Mouse (Mus musculus) neural tube, embryonic 14.5 days (tissue): ENCODE measurements around the gene Gnat1. TPM values are rescaled to one million over a fixed set of nuclear protein-coding genes. Genes with fewer than 3 reads are reported as not detected.

Experiments used
- ATAC-seq: fragments of 200-750 bp; cut with Nextera tagmentation; 2 replicates; pipeline ENCODE4 v1.8.0; 2017; ENCODE audit warnings: low read depth, mild to moderate bottlenecking, moderate TSS enrichment, moderate library complexity
- H3K27ac ChIP-seq: fragments of 300-500 bp; sonication (generic); 2 replicates; pipeline ENCODE4 v1.5.1; 2014; ENCODE audit warnings: low read depth, mild to moderate bottlenecking, control low read depth, low read length, moderate library complexity, mixed read lengths
- H3K27me3 ChIP-seq: fragments of 300-500 bp; sonication (generic); 2 replicates; pipeline ENCODE4 v1.6.1; 2014; ENCODE audit warnings: low read length; ENCODE audit not compliant: control insufficient read depth, insufficient read depth
- H3K36me3 ChIP-seq: fragments of 300-500 bp; sonication (generic); 2 replicates; pipeline ENCODE4 v1.6.1; 2014; ENCODE audit warnings: low read length, mixed read lengths; ENCODE audit not compliant: control insufficient read depth, insufficient read depth
- H3K4me1 ChIP-seq: fragments of 300-500 bp; sonication (generic); 2 replicates; pipeline ENCODE4 v1.6.1; 2014; ENCODE audit warnings: low read length; ENCODE audit not compliant: control insufficient read depth, insufficient read depth
- H3K4me2 ChIP-seq: fragments of 300-500 bp; sonication (generic); 2 replicates; pipeline ENCODE4 v1.6.1; 2014; ENCODE audit warnings: mild to moderate bottlenecking, low read depth, low read length, control low read depth
- H3K4me3 ChIP-seq: fragments of 300-500 bp; sonication (generic); 2 replicates; pipeline ENCODE4 v1.5.1; 2014; ENCODE audit warnings: low read depth, low read length, control low read depth, mixed read lengths
- H3K9ac ChIP-seq: fragments of 300-500 bp; sonication (generic); replicated peaks from 2 replicates; pipeline ENCODE4 v1.6.1; 2014; ENCODE audit warnings: low read depth, mild to moderate bottlenecking, control low read depth, low read length, mixed read lengths
- H3K9me3 ChIP-seq: fragments of 300-500 bp; sonication (generic); 2 replicates; pipeline ENCODE4 v1.6.1; 2016; ENCODE audit warnings: low read length; ENCODE audit not compliant: control insufficient read depth
- WGBS: fragments of 180-500 bp; shearing (Covaris S2); extraction: QIAGEN DNeasy Blood & Tissue Kit; methylation state at CpG from one replicate; pipeline ENCODE4 v1.1.7; 2014; 5-methylcytosine and 5-hydroxymethylcytosine counted together
- polyA plus RNA-seq: library from polyadenylated mRNA; unstranded; fragments of >200 nt; fragmentation: Nextera tagmentation; extraction: Ambion mirVana; gene quantifications from 2 replicates; pipeline ENCODE4 v1.2.1, GENCODE M21; 2014

The Gnat1 gene
- 1.4 and 2.7 TPM in 2 replicates for polyA plus RNA-seq

- Histone ChIP-seq H3K4me2 (no peak within 1 kb of the TSS), H3K27me3 (peaks cover 15% of the 10 kb centered on the region; the same call in 1 of the 2 replicates), H3K36me3 (no peaks in the 10 kb centered on the region; the same call in 1 of the 2 replicates), H3K4me1 (peaks cover 8% of the 10 kb centered on the region), H3K4me3 (no peak within 1 kb of the TSS), H3K9ac (no peak within 1 kb of the TSS), H3K9me3 (no peaks in the 10 kb centered on the region), H3K27ac (no peak within 1 kb of the TSS)
- WGBS: 42% methylated on average over 5 of the region's 5 CpGs
- no peak for ATAC-seq
Observed at GRCm38 (mm10) chr9:107679501-107679900, at the start of gene Gnat1. Gnat1 (minus strand) TSS chr9:107679712.

DNA sequence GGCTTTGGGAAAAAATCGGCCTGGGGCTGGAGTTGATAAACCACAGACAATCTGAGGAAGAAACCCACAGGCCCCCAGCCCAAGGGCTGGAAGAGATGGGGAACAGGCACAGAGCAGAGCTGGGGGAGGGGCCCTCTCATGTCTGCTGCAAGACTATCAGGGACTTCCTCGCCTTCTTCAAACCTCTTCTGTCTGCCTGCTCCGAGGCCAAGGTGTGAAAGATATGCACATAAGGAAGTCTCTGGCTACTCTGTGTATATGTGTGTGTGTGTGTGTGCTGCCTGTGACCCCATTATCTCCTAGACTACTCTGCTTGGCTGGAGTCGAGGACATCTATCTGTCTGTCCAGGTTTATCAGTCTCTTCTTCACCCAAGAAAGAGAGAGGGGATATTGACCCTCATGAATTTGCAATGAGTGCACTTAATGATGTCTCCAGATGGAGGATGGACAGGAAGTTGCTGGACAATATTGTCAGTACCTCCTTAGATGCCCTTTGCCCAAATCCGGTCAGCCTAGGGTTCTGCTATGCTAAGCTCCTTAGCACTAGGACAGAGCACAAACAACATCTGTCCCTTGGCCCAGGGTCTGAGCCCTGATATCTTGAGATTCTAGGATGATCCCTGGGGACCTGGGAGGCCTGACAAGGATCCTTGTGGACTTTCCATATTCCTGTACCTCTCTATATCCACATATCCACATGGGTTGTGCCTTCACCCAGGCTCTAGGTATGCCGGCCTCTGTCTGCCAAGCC lies 49.6 kb upstream of the Gnat1 start:
- peaks cover 24% of the 10 kb centered on the region for H3K4me1 ChIP-seq
- no peak for ATAC-seq

DNA sequence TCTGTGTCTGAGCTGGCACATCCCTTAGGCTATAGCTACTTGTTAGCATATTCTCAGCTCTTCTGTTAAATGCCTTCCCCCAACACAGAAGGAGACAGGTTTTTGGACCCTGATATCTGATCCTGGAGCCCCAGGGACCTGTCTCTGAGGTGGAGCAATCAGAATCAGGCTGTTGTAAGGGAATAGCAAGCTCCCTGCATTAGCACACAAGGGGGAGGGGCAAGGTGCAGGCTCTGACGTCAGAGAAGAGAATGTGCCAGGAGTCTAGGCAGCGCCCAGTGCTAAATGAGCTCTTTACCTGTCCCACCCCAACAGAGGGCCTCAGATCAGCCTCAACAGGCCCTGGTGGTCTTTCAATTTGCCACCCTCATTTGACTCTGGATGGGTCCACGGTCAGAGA lies 47.5 kb upstream of the Gnat1 start:
- no peak for ATAC-seq
- H3K4me1 ChIP-seq: peaks cover 37% of the 10 kb centered on the region
- no peaks in the 10 kb centered on the region for H3K9me3 ChIP-seq
- 41% methylated on average over 3 of the region's 3 CpGs for WGBS
- no peak overlapping the region for H3K9ac ChIP-seq
- no peak overlapping the region for H3K4me2 ChIP-seq
- no peak overlapping the region for H3K4me3 ChIP-seq
- no peak overlapping the region for H3K27ac ChIP-seq
- H3K27me3 ChIP-seq: no peaks in the 10 kb centered on the region
- no peaks in the 10 kb centered on the region for H3K36me3 ChIP-seq

More for the DNA sequence above, 49.6 kb upstream of the Gnat1 start:
- Histone ChIP-seq H3K27ac (peak overlapping the region; percentile 28; the same call in 1 of the 2 replicates), H3K4me3 (no peak overlapping the region), H3K27me3 (no peaks in the 10 kb centered on the region), H3K4me2 (no peak overlapping the region), H3K36me3 (no peaks in the 10 kb centered on the region), H3K9me3 (no peaks in the 10 kb centered on the region), H3K9ac (no peak overlapping the region)
- WGBS: 73% methylated on average over 6 of the region's 6 CpGs

DNA sequence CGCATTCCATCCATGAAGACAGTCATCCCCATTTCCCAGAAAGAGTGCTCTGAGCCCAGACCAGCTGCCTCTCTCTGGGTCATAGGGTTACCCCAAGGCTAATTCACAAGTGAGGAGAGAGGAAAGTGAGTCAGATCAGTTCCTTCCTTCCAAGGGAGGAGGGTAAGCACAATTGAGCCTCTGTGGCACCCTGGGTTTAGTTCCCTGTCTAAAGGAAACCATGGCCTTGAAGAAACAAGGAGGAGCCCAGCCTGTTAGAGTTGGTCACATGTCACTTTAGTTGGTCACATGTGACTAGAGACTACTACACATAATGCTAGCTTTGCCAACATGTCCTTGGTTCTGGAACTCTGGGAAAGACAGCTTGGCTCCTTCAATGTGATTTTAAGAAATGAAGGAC lies 45.3 kb upstream of the Gnat1 start:
- 88% methylated on average over 1 of the region's 1 CpGs for WGBS
- Histone ChIP-seq H3K27ac (no peak overlapping the region), H3K4me3 (no peak overlapping the region), H3K9ac (no peak overlapping the region), H3K27me3 (no peaks in the 10 kb centered on the region), H3K4me1 (peaks cover 29% of the 10 kb centered on the region), H3K4me2 (no peak overlapping the region), H3K9me3 (no peaks in the 10 kb centered on the region), H3K36me3 (no peaks in the 10 kb centered on the region)
- ATAC-seq: no peak

DNA sequence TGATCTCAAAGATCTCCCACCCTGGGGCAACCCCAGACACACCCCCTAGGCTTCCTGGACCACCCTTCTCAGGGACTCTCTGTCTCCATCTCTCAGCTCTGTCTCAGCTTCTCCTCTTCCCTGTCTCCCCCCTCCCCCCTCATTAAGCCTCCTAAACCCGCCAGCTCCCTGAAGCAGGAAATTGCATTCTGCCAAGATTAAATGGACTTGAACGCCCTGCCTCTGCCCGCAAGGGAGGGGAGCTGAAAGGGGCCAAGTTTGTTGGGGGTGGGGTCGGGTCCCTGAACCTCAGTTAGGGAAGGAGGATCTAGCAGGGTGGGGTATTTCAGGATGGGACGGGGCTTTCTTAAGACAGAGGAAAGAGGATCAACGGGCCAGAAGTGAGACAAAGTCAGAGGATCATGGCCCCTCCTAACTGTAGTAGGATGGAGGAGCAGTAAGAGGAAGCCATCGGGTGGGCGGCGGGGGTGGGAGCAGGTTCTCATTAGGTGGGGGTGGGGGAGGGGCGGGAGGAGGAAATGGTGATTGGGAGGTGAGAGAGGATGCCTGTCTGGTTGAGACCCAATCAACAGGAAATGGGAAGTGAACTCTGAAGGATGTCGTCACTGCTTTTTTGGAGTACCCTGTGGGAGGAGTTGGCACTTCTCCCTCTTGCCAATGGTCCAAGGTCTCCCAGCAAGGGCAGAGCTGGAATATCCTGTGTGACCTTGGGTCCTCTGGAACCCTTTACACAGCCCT lies 44.5 kb upstream of the Gnat1 start:
- peak overlapping the region; percentile 23; the same call in 1 of the 2 replicates for H3K4me2 ChIP-seq
- peak; percentile 57; the same call in 1 of the 2 replicates for ATAC-seq
- H3K4me1 ChIP-seq: peaks cover 24% of the 10 kb centered on the region
- no peaks in the 10 kb centered on the region for H3K9me3 ChIP-seq
- H3K27me3 ChIP-seq: no peaks in the 10 kb centered on the region
- H3K36me3 ChIP-seq: no peaks in the 10 kb centered on the region
- 6% methylated on average over 11 of the region's 11 CpGs for WGBS
- H3K27ac ChIP-seq: peak overlapping the region; percentile 62; the same call in 1 of the 2 replicates
- no peak overlapping the region for H3K4me3 ChIP-seq
- no peak overlapping the region for H3K9ac ChIP-seq

DNA sequence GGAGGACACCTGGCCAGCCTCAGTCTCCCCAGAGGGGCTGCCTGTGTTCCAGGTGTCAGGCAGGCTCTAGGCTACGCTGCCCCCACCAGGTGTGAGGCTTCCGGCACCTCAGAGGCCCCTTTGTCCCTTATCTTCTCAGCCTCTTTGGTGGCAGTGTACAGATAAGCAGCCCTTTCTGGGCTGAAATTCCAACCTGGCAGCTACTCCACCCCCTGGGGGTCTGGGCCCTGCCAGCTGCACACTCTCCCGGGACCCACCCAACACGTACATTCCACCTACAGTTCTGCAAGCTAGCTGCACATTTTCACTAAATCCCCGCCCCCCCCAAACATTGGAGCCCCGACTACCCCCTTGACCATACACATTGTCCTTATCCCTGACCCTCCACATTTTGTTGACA lies 43.8 kb upstream of the Gnat1 start:
- Histone ChIP-seq H3K27ac (peak overlapping the region; percentile 62), H3K9me3 (no peaks in the 10 kb centered on the region), H3K4me2 (peak overlapping the region; percentile 23; the same call in 1 of the 2 replicates), H3K36me3 (no peaks in the 10 kb centered on the region), H3K9ac (0 out of 2 replicates have a peak overlapping the region, but pooled peaks have one; percentile 34), H3K4me1 (peaks cover 24% of the 10 kb centered on the region), H3K4me3 (no peak overlapping the region), H3K27me3 (no peaks in the 10 kb centered on the region)
- peak; percentile 23; the same call in 1 of the 2 replicates for ATAC-seq
- WGBS: 36% methylated on average over 6 of the region's 6 CpGs

DNA sequence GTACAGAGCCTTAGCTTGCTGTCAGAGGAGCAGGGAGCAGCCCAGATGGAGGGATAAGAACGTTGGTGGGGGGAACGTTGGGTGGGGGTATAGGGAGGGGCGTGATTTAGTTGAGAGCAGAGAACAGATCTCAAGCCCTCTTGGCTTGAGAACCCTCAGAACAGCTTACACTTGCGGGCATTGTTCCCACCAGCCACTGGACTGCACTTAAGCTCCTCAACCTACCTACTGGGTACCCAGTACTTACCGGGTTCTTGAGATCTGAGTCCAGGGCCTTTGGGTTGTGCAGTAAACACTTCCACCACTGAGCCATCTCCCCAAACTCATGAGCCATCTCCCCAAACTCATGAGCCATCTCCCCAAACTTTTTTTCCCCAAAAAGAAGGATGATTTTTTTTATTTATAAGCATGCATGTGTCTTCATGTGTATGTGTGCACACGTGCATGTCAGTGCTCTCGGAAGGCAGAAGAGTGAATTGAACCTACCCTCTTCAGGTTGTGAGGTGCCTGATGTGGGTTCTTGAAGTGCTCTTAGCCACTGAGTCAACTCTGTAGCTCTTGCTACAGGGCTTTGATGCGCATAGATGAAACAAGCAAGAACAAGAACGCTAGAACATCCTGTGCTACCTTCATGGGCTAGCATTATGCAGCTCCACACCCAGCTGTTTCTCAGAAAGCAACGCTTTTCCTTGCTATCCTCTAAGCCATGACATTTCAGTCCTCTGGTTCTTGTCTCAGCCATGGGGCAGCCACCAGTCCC lies 39.4 kb upstream of the Gnat1 start:
- Histone ChIP-seq H3K27ac (no peak overlapping the region), H3K36me3 (no peaks in the 10 kb centered on the region), H3K4me3 (no peak overlapping the region), H3K4me2 (no peak overlapping the region), H3K4me1 (peaks cover 17% of the 10 kb centered on the region), H3K9me3 (no peaks in the 10 kb centered on the region), H3K9ac (no peak overlapping the region), H3K27me3 (no peaks in the 10 kb centered on the region)
- ATAC-seq: no peak
- WGBS: 86% methylated on average over 10 of the region's 10 CpGs

GRCm38 (mm10) chr9:107716951-107717350 lies 37.4 kb upstream of the Gnat1 start:
- no peaks in the 10 kb centered on the region for H3K9me3 ChIP-seq
- H3K36me3 ChIP-seq: no peaks in the 10 kb centered on the region
- no peak for ATAC-seq
- 56% methylated on average over 6 of the region's 6 CpGs for WGBS
- no peak overlapping the region for H3K9ac ChIP-seq
- peaks cover 5% of the 10 kb centered on the region; the same call in 1 of the 2 replicates for H3K4me1 ChIP-seq
- no peak overlapping the region for H3K27ac ChIP-seq
- no peaks in the 10 kb centered on the region for H3K27me3 ChIP-seq
- H3K4me3 ChIP-seq: no peak overlapping the region
- H3K4me2 ChIP-seq: no peak overlapping the region
